Mouse (Mus musculus): ENCODE results near the gene Eml6. TPM values are rescaled to one million over a fixed set of nuclear protein-coding genes. Genes with fewer than 3 reads are reported as not detected.
"Not testable (repeated sequence)": the region's sequence is repeated elsewhere in the genome, so short reads cannot be mapped to it uniquely, and the experiment has no call there.

The Eml6 gene
- total RNA-seq, 4 experiments from 2014 or later, result 0.63 to 1.0 (median 0.77) TPM

GRCm38 (mm10) chr11:29794475-29794874, 231.4 kb downstream of the Eml6 start:
- DNase-seq (ENCODE audit: low spot score in 2 of 2), result peak in 1 of 2 experiments; percentile 20

GRCm38 (mm10) chr11:29790796-29791195, 235.0 kb downstream of the Eml6 start:
- no peak for DNase-seq (ENCODE audit: low spot score in 2 of 2)

GRCm38 (mm10) chr11:29788921-29789638, 236.8 kb downstream of the Eml6 start:
- no peak for DNase-seq (ENCODE audit: low spot score in 2 of 2)

- DNase-seq (ENCODE audit: low spot score in 2 of 2), result no peak
Measured at GRCm38 (mm10) chr11:29788499-29788898, 237.3 kb downstream of the Eml6 start.

- DNase-seq (ENCODE audit: low spot score in 2 of 2), result no peak
Measured at GRCm38 (mm10) chr11:29787473-29787872, 238.4 kb downstream of the Eml6 start.

GRCm38 (mm10) chr11:29786583-29787219, 239.1 kb downstream of the Eml6 start:
- DNase-seq (ENCODE audit: low spot score in 2 of 2), result no peak

GRCm38 (mm10) chr11:29779409-29780026, 246.3 kb downstream of the Eml6 start:
- no peak for DNase-seq (ENCODE audit: low spot score in 2 of 2)

- DNase-seq (ENCODE audit: low spot score in 2 of 2), result no peak
Measured at GRCm38 (mm10) chr11:29778936-29779335, 246.9 kb downstream of the Eml6 start.

GRCm38 (mm10) chr11:29777964-29778363, 247.9 kb downstream of the Eml6 start:
- DNase-seq (ENCODE audit: low spot score in 2 of 2), result peak; percentile 83 to 93

- no peak for DNase-seq (ENCODE audit: low spot score in 2 of 2)
Measured at GRCm38 (mm10) chr11:29774760-29775159, 251.1 kb downstream of the Eml6 start.

- DNase-seq (ENCODE audit: low spot score in 2 of 2), result no peak
Measured at GRCm38 (mm10) chr11:29774296-29774695, 251.5 kb downstream of the Eml6 start.

- no peak for DNase-seq (ENCODE audit: low spot score in 2 of 2)
Measured at GRCm38 (mm10) chr11:29772279-29772678, 253.6 kb downstream of the Eml6 start.

- DNase-seq (ENCODE audit: low spot score in 2 of 2), result no peak
Measured at GRCm38 (mm10) chr11:29770666-29771400, 255.0 kb downstream of the Eml6 start.

- no peak for DNase-seq (ENCODE audit: low spot score in 2 of 2)
Measured at GRCm38 (mm10) chr11:29768523-29768922, 257.3 kb downstream of the Eml6 start.

GRCm38 (mm10) chr11:29766313-29766982, 259.4 kb downstream of the Eml6 start:
- no peak for DNase-seq (ENCODE audit: low spot score in 2 of 2)

- no peak for DNase-seq (ENCODE audit: low spot score in 2 of 2)
Measured at GRCm38 (mm10) chr11:29765063-29765462, 260.8 kb downstream of the Eml6 start.

- no peak for DNase-seq (ENCODE audit: low spot score in 2 of 2)
Measured at GRCm38 (mm10) chr11:29762768-29763167, 263.1 kb downstream of the Eml6 start.

- no peak for DNase-seq (ENCODE audit: low spot score in 2 of 2)
Measured at GRCm38 (mm10) chr11:29761387-29761786, 264.4 kb downstream of the Eml6 start.

- no peak for DNase-seq (ENCODE audit: low spot score in 2 of 2)
Measured at GRCm38 (mm10) chr11:29758617-29759016, 267.2 kb downstream of the Eml6 start.

- not testable (repeated sequence) for DNase-seq (ENCODE audit: low spot score in 2 of 2)
Measured at GRCm38 (mm10) chr11:29756007-29756406, 269.8 kb downstream of the Eml6 start.
